Mouse (Mus musculus) macrophage (primary cell): ENCODE data around the gene Mrm2. TPM values are rescaled to one million over a fixed set of nuclear protein-coding genes. Genes with fewer than 3 reads are reported as not detected.

Experiments
- polyA plus RNA-seq: library from polyadenylated mRNA; stranded (reverse); fragments of 250-400 nt; gene quantifications from 3 replicates; pipeline ENCODE4 v1.2.4, GENCODE M21; 2018; ENCODE audit warnings: inconsistent platforms

Gene Mrm2
- polyA plus RNA-seq, 1 experiment from 2014 or later: 7.2 TPM

Other genes starting within 250 kb of the Mrm2 start
- gene Mad1l1, start 10.3 kb downstream of the Mrm2 start, polyA plus RNA-seq: 9.0 to 15.3 TPM (median 15.3 TPM) in 3 replicates
- 4.4 to 8.5 TPM (median 5.7 TPM) in 3 replicates for gene Nudt1, start 10.2 kb downstream of the Mrm2 start, polyA plus RNA-seq
- 71.9 to 180 TPM (median 142 TPM) in 3 replicates for gene Snx8, start 57.4 kb upstream of the Mrm2 start, polyA plus RNA-seq
- gene Eif3b, start 87.4 kb upstream of the Mrm2 start, polyA plus RNA-seq: 108 to 268 TPM (median 204 TPM) in 3 replicates
- not detected in 3 replicates for gene Gm4869, start 113.7 kb upstream of the Mrm2 start, polyA plus RNA-seq
- gene Chst12, start 173.7 kb upstream of the Mrm2 start, polyA plus RNA-seq: 34.3 to 56.4 TPM (median 38.4 TPM) in 3 replicates
- gene Grifin, start 233.2 kb upstream of the Mrm2 start, polyA plus RNA-seq: not detected in 3 replicates